Mouse (Mus musculus): ENCODE data around the gene Fezf2. TPM values are rescaled to one million over a fixed set of nuclear protein-coding genes. Genes with fewer than 3 reads are reported as not detected.

Gene Fezf2
- polyA plus RNA-seq, 1 experiment from 2014 or later = 0.21 TPM

DNA sequence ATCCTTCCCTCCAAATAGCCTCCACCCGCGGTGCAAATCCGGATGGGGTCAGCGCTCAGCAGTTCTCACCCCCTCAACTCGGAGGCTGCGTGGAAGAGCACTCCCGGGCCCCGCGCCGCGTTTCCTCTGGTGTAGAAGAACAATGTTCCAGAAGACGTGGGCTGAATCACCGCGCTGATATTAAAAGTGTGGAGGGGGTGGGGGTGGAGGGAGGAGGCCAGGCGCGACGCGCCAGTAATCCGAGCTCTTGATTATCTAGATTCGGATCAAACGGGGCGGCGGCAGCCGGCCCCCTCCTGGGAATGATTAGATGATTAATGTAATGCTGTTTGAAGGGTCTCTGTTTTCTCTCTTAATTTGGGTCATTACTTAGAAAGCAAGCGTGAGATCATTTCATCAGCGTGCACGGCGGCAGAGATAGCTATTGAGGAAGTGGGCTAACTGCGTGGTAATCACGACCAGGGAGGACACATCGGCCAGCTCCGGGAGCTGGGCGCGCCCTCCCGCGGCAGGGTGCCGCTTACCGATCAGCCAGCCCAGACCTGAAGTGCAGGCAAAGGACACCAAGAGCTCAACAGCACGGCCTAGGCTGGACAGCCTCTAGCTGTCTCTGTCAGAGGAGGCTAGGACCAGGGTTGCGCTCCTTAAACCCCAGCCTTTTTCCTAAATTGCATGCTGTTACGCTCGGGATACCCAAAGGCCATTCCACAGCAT is 6.8 kb downstream of the Fezf2 start:
- no peak for ATAC-seq (ENCODE audit: borderline replicate concordance, extremely low read depth, low FRiP score, low TSS enrichment)
- peaks cover 18% of the 10 kb centered on the region for H3K4me1 ChIP-seq
- H3K4me2 ChIP-seq = no peak overlapping the region
- peaks cover 100% of the 10 kb centered on the region for H3K27me3 ChIP-seq
- no peaks in the 10 kb centered on the region for H3K9me3 ChIP-seq
- H3K36me3 ChIP-seq = no peaks in the 10 kb centered on the region
- H3K27ac ChIP-seq = no peak overlapping the region
- 1% methylated on average over 42 of the region's 42 CpGs for WGBS
- no peak overlapping the region for H3K9ac ChIP-seq
- no peak overlapping the region; the same call in 1 of the 2 replicates for H3K4me3 ChIP-seq

DNA sequence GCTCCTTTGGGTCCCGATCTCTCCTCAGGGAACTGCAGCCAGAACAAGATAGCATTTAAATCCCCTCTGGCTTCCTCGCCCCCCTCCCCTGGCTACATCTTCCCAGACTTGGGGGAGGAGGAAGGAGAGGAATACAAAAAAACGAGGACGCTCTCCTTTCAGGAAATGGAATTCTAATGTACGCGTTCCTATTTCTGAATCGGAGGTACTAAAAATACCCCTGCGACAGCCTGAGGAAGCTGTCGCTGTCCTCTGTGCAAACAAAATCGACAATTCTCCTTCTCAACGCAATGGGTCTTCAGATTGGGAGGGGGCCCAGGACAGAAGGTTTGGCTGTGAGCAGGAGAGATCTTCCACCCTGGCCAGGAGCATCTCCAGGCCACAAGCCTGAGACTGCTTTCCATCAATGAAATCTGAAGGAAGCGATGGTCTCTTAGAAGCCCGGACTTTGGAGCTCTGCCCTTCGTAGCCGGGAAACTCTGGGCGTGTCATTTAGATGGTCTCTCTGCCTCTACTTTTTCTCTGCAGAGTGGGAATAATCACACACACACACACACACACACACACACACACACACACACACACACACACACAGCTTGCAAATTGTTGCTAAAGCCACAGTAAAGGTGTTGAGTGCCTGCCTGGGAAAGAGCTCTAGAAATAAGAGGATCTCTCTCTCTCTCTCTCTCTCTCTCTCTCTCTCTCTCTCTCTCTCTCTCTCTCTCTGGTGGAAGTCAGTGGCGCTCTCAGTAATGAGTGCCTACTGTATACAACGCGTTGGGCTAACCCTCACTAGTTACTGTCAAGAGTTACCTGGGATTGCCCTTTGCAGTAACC is 7.5 kb downstream of the Fezf2 start:
- ATAC-seq (ENCODE audit: borderline replicate concordance, extremely low read depth, low FRiP score, low TSS enrichment) = no peak
- Histone ChIP-seq H3K36me3 (no peaks in the 10 kb centered on the region), H3K9ac (no peak overlapping the region), H3K27ac (no peak overlapping the region), H3K9me3 (no peaks in the 10 kb centered on the region), H3K4me3 (no peak overlapping the region), H3K4me2 (no peak overlapping the region), H3K27me3 (peaks cover 100% of the 10 kb centered on the region), H3K4me1 (peaks cover 11% of the 10 kb centered on the region)
- WGBS = 1% methylated on average over 19 of the region's 19 CpGs

DNA sequence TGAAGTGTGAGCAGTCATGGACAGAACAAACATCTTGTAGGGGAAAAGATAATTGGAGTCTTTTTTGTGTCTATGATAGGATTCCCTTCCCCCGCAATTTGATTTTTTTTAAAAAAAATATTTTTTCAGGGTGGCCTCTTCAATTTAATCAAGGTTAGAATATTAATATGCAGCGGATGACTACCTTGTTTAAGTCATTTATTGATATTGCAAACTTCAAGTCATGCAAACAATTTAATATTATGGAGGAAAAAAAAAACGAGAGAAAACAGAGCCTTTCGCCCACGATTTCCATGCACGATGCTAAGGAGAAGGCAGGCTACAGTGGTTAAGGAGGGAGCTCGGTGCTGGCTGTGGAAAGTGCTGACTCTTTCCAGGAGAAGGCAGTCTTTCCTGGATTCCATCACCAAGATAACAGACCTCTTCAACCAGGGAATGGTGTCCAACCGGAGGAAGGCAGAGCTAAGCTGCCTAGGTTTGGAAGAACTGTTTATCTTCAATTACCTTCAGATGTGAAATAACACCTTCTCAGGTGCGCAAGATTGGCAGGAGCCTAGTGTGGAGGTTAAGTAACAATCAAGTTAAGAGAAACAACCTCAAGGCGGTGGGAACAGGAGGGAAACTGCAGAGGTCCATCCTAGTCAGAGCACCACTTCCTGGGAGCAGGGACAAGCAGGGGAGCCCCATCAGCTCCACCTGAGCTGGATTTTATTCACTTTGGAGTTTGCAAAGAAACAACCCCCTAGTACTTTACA is 9.0 kb downstream of the Fezf2 start:
- H3K4me3 ChIP-seq = no peak overlapping the region
- no peak overlapping the region for H3K9ac ChIP-seq
- H3K36me3 ChIP-seq = no peaks in the 10 kb centered on the region
- H3K9me3 ChIP-seq = no peaks in the 10 kb centered on the region
- H3K27ac ChIP-seq = no peak overlapping the region
- WGBS = 2% methylated on average over 10 of the region's 10 CpGs
- peaks cover 100% of the 10 kb centered on the region for H3K27me3 ChIP-seq
- no peak for ATAC-seq (ENCODE audit: borderline replicate concordance, extremely low read depth, low FRiP score, low TSS enrichment)
- H3K4me2 ChIP-seq = no peak overlapping the region
- 0 out of 2 replicates have a peak, but pooled peaks cover 3% of the 10 kb centered on the region for H3K4me1 ChIP-seq

DNA sequence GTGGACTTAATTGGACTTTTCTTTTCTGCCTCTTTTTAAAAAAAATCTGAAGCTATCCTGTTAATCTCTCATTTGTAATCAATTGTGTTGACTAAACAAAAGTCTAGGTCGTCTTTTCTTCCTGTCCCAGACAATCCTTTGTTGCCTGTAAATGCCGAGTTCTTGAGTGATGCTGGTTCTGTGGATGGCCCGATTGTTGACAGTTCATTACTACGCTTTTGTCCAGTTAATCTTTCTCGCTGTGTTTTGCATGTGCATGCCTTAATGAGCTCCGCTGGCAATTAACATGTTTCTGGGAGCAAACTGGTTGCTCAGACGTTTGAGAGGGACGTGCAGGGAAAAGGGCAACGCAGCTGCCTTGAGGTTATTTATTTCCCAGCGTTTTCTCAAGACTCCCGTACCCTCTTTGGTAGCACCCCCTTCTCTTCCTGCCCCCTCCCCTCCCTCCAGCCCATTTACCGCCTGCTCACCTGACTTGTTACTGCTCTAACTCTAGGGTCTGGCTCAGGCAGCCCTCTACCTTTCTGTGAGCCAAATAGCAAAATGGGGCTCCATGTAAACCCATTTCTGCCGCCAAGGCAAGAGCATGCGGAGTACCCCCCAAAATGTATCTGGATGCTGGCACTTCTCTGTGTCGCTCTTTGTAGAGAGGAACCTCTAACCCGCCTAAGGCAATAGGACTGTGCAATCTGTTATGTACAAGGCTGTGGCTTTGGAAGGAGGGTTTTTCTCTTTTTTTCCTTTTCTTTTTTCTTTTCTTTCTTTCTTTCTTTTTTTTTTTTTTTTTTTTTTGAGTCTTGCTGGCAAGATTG is 9.8 kb downstream of the Fezf2 start:
- H3K36me3 ChIP-seq = no peaks in the 10 kb centered on the region
- 6% methylated on average over 16 of the region's 16 CpGs for WGBS
- H3K4me2 ChIP-seq = no peak overlapping the region
- H3K4me3 ChIP-seq = no peak overlapping the region
- H3K27me3 ChIP-seq = peaks cover 92% of the 10 kb centered on the region
- ATAC-seq (ENCODE audit: borderline replicate concordance, extremely low read depth, low FRiP score, low TSS enrichment) = no peak
- H3K27ac ChIP-seq = no peak overlapping the region
- H3K9me3 ChIP-seq = no peaks in the 10 kb centered on the region
- no peak overlapping the region for H3K9ac ChIP-seq
- 0 out of 2 replicates have a peak, but pooled peaks cover 3% of the 10 kb centered on the region for H3K4me1 ChIP-seq

DNA sequence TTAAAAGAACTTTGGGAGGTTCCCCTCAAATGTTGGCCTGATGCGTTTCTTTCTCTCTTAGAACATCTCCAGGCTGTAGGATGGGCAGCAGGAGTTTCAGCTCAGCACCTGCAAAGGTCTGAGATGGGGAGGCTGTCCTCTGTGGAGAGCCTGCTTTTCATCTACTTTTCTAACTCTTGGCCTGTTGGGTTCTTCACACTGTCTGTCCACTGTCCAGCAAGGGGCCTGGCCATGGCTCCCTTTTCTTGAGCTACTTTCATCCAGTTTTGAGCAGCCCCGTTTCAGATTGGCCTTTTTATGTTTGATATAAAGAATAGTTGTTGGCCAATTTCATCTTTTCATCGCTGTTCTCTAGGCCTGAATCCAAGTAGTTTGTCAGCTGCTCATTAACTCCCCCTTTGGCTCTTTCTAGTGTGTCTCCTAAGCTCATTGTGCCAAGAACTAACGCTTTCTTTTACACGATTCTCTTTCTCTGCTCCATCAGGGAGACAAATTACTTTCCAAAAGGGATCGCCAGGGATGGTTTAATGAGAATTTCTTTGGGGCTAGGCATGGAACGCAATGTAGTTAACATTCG is 10.5 kb downstream of the Fezf2 start:
- H3K36me3 ChIP-seq = no peaks in the 10 kb centered on the region
- 9% methylated on average over 8 of the region's 8 CpGs for WGBS
- no peak overlapping the region for H3K27ac ChIP-seq
- H3K27me3 ChIP-seq = peaks cover 85% of the 10 kb centered on the region
- H3K4me1 ChIP-seq = 0 out of 2 replicates have a peak, but pooled peaks cover 3% of the 10 kb centered on the region
- H3K9ac ChIP-seq = no peak overlapping the region
- no peaks in the 10 kb centered on the region for H3K9me3 ChIP-seq
- no peak overlapping the region for H3K4me3 ChIP-seq
- no peak overlapping the region for H3K4me2 ChIP-seq
- ATAC-seq (ENCODE audit: borderline replicate concordance, extremely low read depth, low FRiP score, low TSS enrichment) = no peak

DNA sequence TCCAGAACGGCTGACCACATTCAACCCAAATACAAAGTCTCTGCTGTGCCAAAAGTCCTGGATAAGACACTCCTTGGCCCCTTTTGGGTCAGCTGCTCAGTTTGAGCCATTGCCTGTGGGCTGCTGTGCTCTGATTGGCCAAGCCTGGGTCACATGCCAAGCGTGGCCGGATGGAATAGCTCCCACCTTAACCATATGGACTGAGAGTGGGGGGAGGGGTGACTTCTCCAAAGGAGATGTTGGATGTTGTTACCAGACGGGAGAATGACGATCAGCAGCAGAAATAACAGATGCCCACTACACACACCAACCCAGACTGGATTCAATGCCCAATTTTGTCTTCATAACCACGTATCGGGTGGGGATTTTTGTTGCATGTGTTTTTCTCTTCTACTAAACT is 13.1 kb downstream of the Fezf2 start:
- Histone ChIP-seq H3K9me3 (no peaks in the 10 kb centered on the region), H3K4me3 (no peak overlapping the region), H3K4me2 (no peak overlapping the region), H3K27me3 (peaks cover 60% of the 10 kb centered on the region), H3K27ac (no peak overlapping the region), H3K9ac (no peak overlapping the region), H3K36me3 (no peaks in the 10 kb centered on the region), H3K4me1 (no peaks in the 10 kb centered on the region)
- ATAC-seq (ENCODE audit: borderline replicate concordance, extremely low read depth, low FRiP score, low TSS enrichment) = no peak
- WGBS = 36% methylated on average over 7 of the region's 7 CpGs

DNA sequence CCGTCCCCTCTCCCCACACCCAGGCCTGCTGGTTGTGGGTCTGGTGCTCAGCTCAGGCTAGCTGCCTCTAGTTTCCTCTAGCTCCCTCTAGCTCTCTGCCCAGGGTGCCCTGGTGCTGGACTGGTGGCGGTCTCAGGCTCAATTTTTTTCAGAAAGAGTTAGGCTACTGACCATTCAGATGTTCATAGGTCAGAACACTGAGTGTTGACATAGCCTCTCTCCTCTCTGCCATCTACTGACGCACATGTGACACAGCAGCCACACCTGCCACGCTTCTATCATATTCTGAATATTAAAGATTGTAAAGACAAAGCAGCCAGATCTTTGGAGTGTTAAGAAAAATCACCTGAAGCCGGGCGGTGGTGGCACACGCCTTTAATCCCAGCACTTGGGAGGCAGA is 14.4 kb downstream of the Fezf2 start:
- H3K9ac ChIP-seq = no peak overlapping the region
- no peak overlapping the region for H3K4me3 ChIP-seq
- no peak overlapping the region for H3K4me2 ChIP-seq
- H3K9me3 ChIP-seq = no peaks in the 10 kb centered on the region
- no peak for ATAC-seq (ENCODE audit: borderline replicate concordance, extremely low read depth, low FRiP score, low TSS enrichment)
- no peaks in the 10 kb centered on the region for H3K36me3 ChIP-seq
- no peak overlapping the region for H3K27ac ChIP-seq
- H3K27me3 ChIP-seq = peaks cover 47% of the 10 kb centered on the region
- 72% methylated on average over 7 of the region's 7 CpGs for WGBS
- no peaks in the 10 kb centered on the region for H3K4me1 ChIP-seq

DNA sequence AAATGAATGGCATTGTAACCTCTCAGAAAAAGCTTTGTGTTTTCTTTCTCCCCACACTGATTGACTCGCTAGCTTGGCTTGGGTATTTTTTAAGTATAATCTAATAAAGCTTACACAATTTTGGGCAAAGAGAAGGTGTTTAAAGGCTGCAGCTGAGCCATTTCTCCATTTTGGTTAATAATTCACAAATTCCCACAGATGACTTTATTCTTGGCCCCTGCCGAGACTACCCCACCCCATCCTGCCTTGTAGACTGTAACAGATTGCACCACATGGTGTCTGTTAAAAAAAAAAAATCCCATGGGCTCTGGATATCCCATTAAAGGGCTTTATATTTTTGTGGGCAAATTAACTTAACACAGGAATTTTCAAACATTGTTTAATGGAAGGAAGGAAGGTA is 44.9 kb downstream of the Fezf2 start:
- Histone ChIP-seq H3K27ac (no peak overlapping the region), H3K4me1 (no peaks in the 10 kb centered on the region), H3K36me3 (no peaks in the 10 kb centered on the region), H3K4me3 (no peak overlapping the region), H3K4me2 (no peak overlapping the region), H3K9me3 (no peaks in the 10 kb centered on the region), H3K27me3 (no peaks in the 10 kb centered on the region), H3K9ac (no peak overlapping the region)
- 48% methylated on average over 2 of the region's 2 CpGs for WGBS
- ATAC-seq (ENCODE audit: borderline replicate concordance, extremely low read depth, low FRiP score, low TSS enrichment) = no peak

DNA sequence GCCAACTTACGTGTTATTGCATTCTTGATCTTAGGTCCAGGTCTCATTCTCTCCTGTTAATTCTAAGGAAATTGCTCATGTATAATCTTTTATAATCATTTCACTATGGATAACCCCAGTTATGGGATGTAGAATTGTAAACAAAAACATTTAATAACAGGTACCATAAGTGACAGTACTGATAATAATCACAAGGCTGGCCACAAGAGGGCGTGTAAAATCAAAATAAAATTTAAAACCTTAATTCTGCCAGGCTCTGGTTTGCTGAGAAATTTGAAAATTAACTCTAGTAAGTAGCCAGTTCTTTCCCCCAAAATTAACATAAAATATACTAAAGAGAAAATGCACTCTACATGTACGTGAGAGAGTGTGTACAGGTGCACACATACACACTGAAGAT is 47.3 kb downstream of the Fezf2 start:
- Histone ChIP-seq H3K4me2 (no peak overlapping the region), H3K9me3 (no peaks in the 10 kb centered on the region), H3K4me3 (no peak overlapping the region), H3K27me3 (no peaks in the 10 kb centered on the region), H3K36me3 (no peaks in the 10 kb centered on the region), H3K27ac (no peak overlapping the region), H3K9ac (no peak overlapping the region), H3K4me1 (no peaks in the 10 kb centered on the region)
- no peak for ATAC-seq (ENCODE audit: borderline replicate concordance, extremely low read depth, low FRiP score, low TSS enrichment)
- 66% methylated on average over 3 of the region's 3 CpGs for WGBS

DNA sequence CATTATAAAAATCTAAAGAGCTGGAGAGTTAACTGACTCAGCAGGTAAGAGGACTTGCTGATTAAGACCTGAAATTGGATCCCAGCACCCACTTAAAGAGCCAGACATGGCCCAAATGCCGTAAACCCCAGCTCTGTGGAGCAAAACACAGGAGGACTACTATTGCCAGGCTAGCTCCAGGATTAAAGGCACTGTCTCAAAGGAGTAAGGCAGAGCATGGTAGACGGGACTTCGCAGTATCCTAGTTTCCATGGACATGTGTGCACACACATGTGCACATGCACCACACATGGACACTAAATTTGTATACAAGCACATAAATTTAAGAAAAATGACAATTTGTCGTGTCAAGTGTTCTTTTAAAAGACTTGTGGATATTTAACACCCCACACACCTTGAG is 47.7 kb downstream of the Fezf2 start:
- Histone ChIP-seq H3K4me2 (no peak overlapping the region), H3K9ac (no peak overlapping the region), H3K36me3 (no peaks in the 10 kb centered on the region), H3K4me3 (no peak overlapping the region), H3K27ac (no peak overlapping the region), H3K4me1 (no peaks in the 10 kb centered on the region), H3K27me3 (no peaks in the 10 kb centered on the region), H3K9me3 (no peaks in the 10 kb centered on the region)
- 75% methylated on average over 4 of the region's 4 CpGs for WGBS
- no peak for ATAC-seq (ENCODE audit: borderline replicate concordance, extremely low read depth, low FRiP score, low TSS enrichment)

DNA sequence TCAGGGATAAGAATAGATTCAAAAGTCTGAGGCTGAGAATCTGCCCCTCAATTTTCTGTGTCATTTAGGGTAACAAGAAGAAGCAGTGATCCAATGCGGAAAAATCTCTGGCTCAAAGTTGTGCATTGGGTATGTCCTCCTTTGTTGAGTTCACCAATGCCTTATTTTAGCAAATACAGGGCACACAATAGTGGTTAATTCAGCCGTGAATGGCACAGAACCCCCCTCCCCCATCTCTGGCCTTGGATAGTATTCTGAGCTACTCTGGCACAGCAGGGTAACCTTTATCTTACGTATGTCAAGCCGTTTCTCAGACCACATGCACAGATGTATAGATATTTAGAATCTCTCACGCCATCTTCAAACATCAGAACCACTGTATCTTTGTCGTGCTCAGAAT is 48.3 kb downstream of the Fezf2 start:
- no peaks in the 10 kb centered on the region for H3K4me1 ChIP-seq
- no peak overlapping the region for H3K9ac ChIP-seq
- no peak overlapping the region for H3K27ac ChIP-seq
- no peaks in the 10 kb centered on the region for H3K36me3 ChIP-seq
- H3K4me3 ChIP-seq = no peak overlapping the region
- no peaks in the 10 kb centered on the region for H3K9me3 ChIP-seq
- H3K4me2 ChIP-seq = no peak overlapping the region
- no peak for ATAC-seq (ENCODE audit: borderline replicate concordance, extremely low read depth, low FRiP score, low TSS enrichment)
- H3K27me3 ChIP-seq = no peaks in the 10 kb centered on the region
- 80% methylated on average over 6 of the region's 6 CpGs for WGBS
